Comparison of ENCODE assay signal across 12 mouse cellular contexts in the genomic region with DNA sequence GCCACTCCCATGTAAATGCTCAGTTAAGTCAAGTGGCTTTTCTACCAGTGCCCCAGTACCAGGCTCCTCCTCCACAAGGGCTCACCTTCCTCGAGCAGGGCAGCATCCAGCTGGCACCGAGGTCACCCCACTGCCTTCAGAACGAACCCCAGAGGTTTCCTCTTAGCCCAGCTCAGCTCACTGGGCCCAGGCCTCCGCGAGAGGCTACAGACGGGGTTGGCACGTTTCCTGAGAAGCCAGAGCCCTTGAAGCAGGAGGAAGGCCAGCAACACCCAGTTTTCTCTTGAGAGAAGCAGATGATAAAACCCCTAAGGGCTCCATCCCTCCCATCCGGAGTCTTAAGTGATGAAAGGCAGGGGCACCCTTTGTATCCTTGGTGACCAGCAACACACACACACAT. TPM values are rescaled to one million over a fixed set of nuclear protein-coding genes. Genes with fewer than 3 reads are reported as not detected.
A peak's percentile ranks its signal among the peaks of the same experiment; 100 is the strongest.
DNase-seq lines count a peak whose midpoint lies in the region; ATAC-seq and TF ChIP-seq lines count a peak whose summit lies in the region.
"Had no signal": no experiment of that assay in that cellular context is flagged by ENCODE, and none has a peak within 500 bp of the region (broad histone marks: within the 10 kb centered on the region; RNA-seq: fewer than 3 reads in every experiment).

No protein-coding gene starts in this region.

- 48% methylated on average over 8 of the region's 8 CpGs for WGBS in heart, embryonic 15.5 days
- WGBS in lung, embryonic 14.5 days: 62% methylated on average over 8 of the region's 8 CpGs
- 31% methylated on average over 8 of the region's 8 CpGs for WGBS in lung, adult 2 months

- peaks cover 19% of the 10 kb centered on the region; the same call in 1 of the 2 replicates for H3K36me3 ChIP-seq in heart, embryonic 15.5 days
- peaks cover 51% of the 10 kb centered on the region for H3K36me3 ChIP-seq in lung, embryonic 14.5 days (ENCODE audit: insufficient read depth)

- ATAC-seq in heart, embryonic 15.5 days (replicated peaks; ENCODE audit: insufficient number of reproducible peaks, insufficient read depth, low FRiP score, low read depth): peak; percentile 7; the same call in 1 of the 2 replicates
- no peak for ATAC-seq in lung, embryonic 14.5 days (ENCODE audit: insufficient read depth)

- H3K9me3 ChIP-seq in heart, embryonic 15.5 days (replicated peaks): no peaks in the 10 kb centered on the region
- no peaks in the 10 kb centered on the region for H3K9me3 ChIP-seq in lung, embryonic 14.5 days (ENCODE audit: low read depth, low read length)
- H3K9me3 ChIP-seq: limb, embryonic 12.5 days had no signal

- no peaks in the 10 kb centered on the region for H3K27me3 ChIP-seq in heart, embryonic 15.5 days
- H3K27me3 ChIP-seq in lung, embryonic 14.5 days (ENCODE audit: insufficient read depth, low read length): no peaks in the 10 kb centered on the region
- H3K27me3 ChIP-seq: limb, embryonic 12.5 days had no signal

- H3K9ac ChIP-seq in heart, embryonic 15.5 days: no peak overlapping the region
- H3K9ac ChIP-seq in lung, embryonic 14.5 days: no peak overlapping the region
- H3K9ac ChIP-seq: limb, embryonic 12.5 days had no signal

- H3K27ac ChIP-seq in heart, embryonic 15.5 days: peak overlapping the region; percentile 78
- H3K27ac ChIP-seq in lung, embryonic 14.5 days (ENCODE audit: low read depth): peak overlapping the region; percentile 72
- peak overlapping the region; percentile 23 for H3K27ac ChIP-seq in brown adipose tissue, adult 24 weeks (replicated peaks; ENCODE audit: low read depth, low read length)
- no peak overlapping the region for H3K27ac ChIP-seq in left cerebral cortex, adult 2 months
- H3K27ac ChIP-seq: limb, embryonic 12.5 days had no signal

- DNase-seq in adrenal gland, postnatal 14 days: peak; percentile 35
- DNase-seq in adrenal gland, adult 8-10 months: no peak
- no peak for DNase-seq in heart, adult 9 months (ENCODE audit: low spot score in 2 of 2)
- no peak for DNase-seq in lung, embryonic 14.5 days
- no peak for DNase-seq in lung, adult 2 months
- DNase-seq in left cerebral cortex, adult 2 months (ENCODE audit: extremely low spot score in 1 of 2, low spot score in 2 of 2): no peak
- DNase-seq: cerebellum, adult 18-20 months; kidney, postnatal 14 days; right cerebral cortex, postnatal 25 days had no signal

- no peak for TF ChIP-seq POLR2A in lung, adult 2 months (IDR thresholded peaks at IDR 0.05; ENCODE audit: borderline replicate concordance, extremely low read depth, low read depth, low read length)

- H3K4me1 ChIP-seq in heart, embryonic 15.5 days (replicated peaks): peaks cover 53% of the 10 kb centered on the region
- H3K4me1 ChIP-seq in lung, embryonic 14.5 days (ENCODE audit: insufficient read depth): peaks cover 19% of the 10 kb centered on the region
- peaks cover 17% of the 10 kb centered on the region for H3K4me1 ChIP-seq in lung, adult 2 months (ENCODE audit: control insufficient read depth, insufficient read depth, low read length)
- peaks cover 11% of the 10 kb centered on the region for H3K4me1 ChIP-seq in brown adipose tissue, adult 24 weeks (ENCODE audit: control insufficient read depth, insufficient read depth, insufficient read length, low read length)

- TF ChIP-seq CTCF in lung, embryonic 14.5 days (IDR thresholded peaks at IDR 0.05; ENCODE audit: low read depth): no peak
- TF ChIP-seq CTCF in lung, adult 2 months (IDR thresholded peaks at IDR 0.05; ENCODE audit: insufficient read depth, low read length): no peak
- TF ChIP-seq CTCF in left cerebral cortex, adult 2 months (IDR thresholded peaks at IDR 0.05): no peak

- no peak overlapping the region for H3K4me3 ChIP-seq in heart, embryonic 15.5 days
- H3K4me3 ChIP-seq in lung, embryonic 14.5 days (ENCODE audit: low read depth, low read length): no peak overlapping the region
- no peak overlapping the region for H3K4me3 ChIP-seq in lung, adult 2 months (replicated peaks; ENCODE audit: extremely low read depth, low read depth, low read length)
- H3K4me3 ChIP-seq in brown adipose tissue, adult 24 weeks (ENCODE audit: insufficient read depth, low read depth, low read length): no peak overlapping the region
- no peak overlapping the region for H3K4me3 ChIP-seq in left cerebral cortex, adult 2 months
- H3K4me3 ChIP-seq: limb, embryonic 12.5 days had no signal

- H3K4me2 ChIP-seq in heart, embryonic 15.5 days: no peak overlapping the region
- no peak overlapping the region for H3K4me2 ChIP-seq in lung, embryonic 14.5 days
- H3K4me2 ChIP-seq: limb, embryonic 12.5 days had no signal

- intact Hi-C loops in left cerebral cortex, adult 2 months (cut with DNase I): no loop called here

RNA-seq across cellular contexts. Expression of a gene that starts 43.6 kb away (rescaled TPM):
- total RNA-seq in adrenal gland, postnatal 14 days (2021): 39.1 and 40.4 TPM in 2 replicates
- 10 to 100 TPM; 14.6 to 25.4 (median 22.3) TPM for total RNA-seq in adrenal gland, adult 8-10 months (2022)
- polyA plus RNA-seq in heart, embryonic 15.5 days (2015; fragmentation: Nextera tagmentation; extraction: Ambion mirVana): 89.9 and 105 TPM in 2 replicates
- 208 and 220 TPM in 2 replicates for polyA plus RNA-seq in lung, embryonic 14.5 days (2014; fragmentation: Nextera tagmentation; extraction: Ambion mirVana)
- 33.6 and 47.2 TPM in 2 replicates for polyA plus RNA-seq in lung, adult 2 months (2012; rRNA removed)
- polyA plus RNA-seq in brown adipose tissue, adult 24 weeks (2012; ENCODE audit: insufficient read depth, insufficient read length, missing spikeins): 3.4 and 7.4 TPM in 2 replicates
- total RNA-seq in left cerebral cortex, adult 2 months (2021): 10 to 100 TPM; 24.0 to 24.8 TPM
